Mouse (Mus musculus) stomach, postnatal 0 days (tissue): ENCODE results near the gene Spag8. TPM values are rescaled to one million over a fixed set of nuclear protein-coding genes. Genes with fewer than 3 reads are reported as not detected.

Experiments
- ATAC-seq: fragments of 200-750 bp; cut with Nextera tagmentation; 2 replicates; pipeline ENCODE4 v1.8.0; 2017; ENCODE audit not compliant: low FRiP score, low TSS enrichment
- DNase-seq: peaks from one replicate; pipeline ENCODE4 v3.0.0-alpha.2; 2016; ENCODE audit warnings: low spot score
- H3K27ac ChIP-seq: fragments of 300-500 bp; sonication (generic); replicated peaks from 2 replicates; pipeline ENCODE4 v1.5.1; 2014; ENCODE audit warnings: mild to moderate bottlenecking, control low read depth
- H3K27me3 ChIP-seq: fragments of 300-500 bp; sonication (generic); 2 replicates; pipeline ENCODE4 v1.6.1; 2014; ENCODE audit warnings: low read length; ENCODE audit not compliant: control insufficient read depth, insufficient read depth
- H3K36me3 ChIP-seq: fragments of 300-500 bp; sonication (generic); 2 replicates; pipeline ENCODE4 v1.6.1; 2014; ENCODE audit warnings: low read length, mixed read lengths; ENCODE audit not compliant: control insufficient read depth, insufficient read depth
- H3K4me1 ChIP-seq: fragments of 300-500 bp; sonication (generic); replicated peaks from 2 replicates; pipeline ENCODE4 v1.6.1; 2014; ENCODE audit warnings: antibody characterized with exemption; ENCODE audit not compliant: control insufficient read depth, insufficient read depth
- H3K4me2 ChIP-seq: fragments of 300-500 bp; sonication (generic); replicated peaks from 2 replicates; pipeline ENCODE4 v1.6.1; 2014; ENCODE audit warnings: low read depth, mild to moderate bottlenecking, control low read depth, moderate library complexity
- H3K4me3 ChIP-seq: fragments of 300-500 bp; sonication (generic); 2 replicates; pipeline ENCODE4 v1.5.1; 2014; ENCODE audit warnings: low read depth, low read length, control low read depth
- H3K9ac ChIP-seq: fragments of 300-500 bp; sonication (generic); 2 replicates; pipeline ENCODE4 v1.6.1; 2014; ENCODE audit warnings: mild to moderate bottlenecking, low read length, control low read depth, mixed read lengths
- H3K9me3 ChIP-seq: fragments of 300-500 bp; sonication (generic); 2 replicates; pipeline ENCODE4 v1.6.1; 2016; ENCODE audit warnings: low read length; ENCODE audit not compliant: control insufficient read depth
- CTCF ChIP-seq: IDR thresholded peaks from 2 replicates; pipeline ENCODE4 v1.5.1; 2016; ENCODE audit warnings: antibody characterized with exemption, low read depth, mild to moderate bottlenecking, moderate library complexity
- EP300 ChIP-seq: optimal IDR thresholded peaks from 2 replicates; pipeline ENCODE3; 2016; ENCODE audit warnings: antibody characterized with exemption
- WGBS: fragments of 180-500 bp; shearing (Covaris S2); extraction: QIAGEN DNeasy Blood & Tissue Kit; methylation state at CpG from one replicate; pipeline ENCODE4 v1.1.7; 2014; 5-methylcytosine and 5-hydroxymethylcytosine counted together
- polyA plus RNA-seq: library from polyadenylated mRNA; unstranded; fragments of >200 nt; fragmentation: Nextera tagmentation; extraction: Ambion mirVana; gene quantifications from 2 replicates; pipeline ENCODE4 v1.2.1, GENCODE M21; 2015

The Spag8 gene
- polyA plus RNA-seq, 1 experiment from 2014 or later: 0.23 TPM

GRCm38 (mm10) chr4:43657146-43657545 lies 3.8 kb upstream of the Spag8 start:
- no peak overlapping the region for H3K9ac ChIP-seq
- DNase-seq: no peak

DNA sequence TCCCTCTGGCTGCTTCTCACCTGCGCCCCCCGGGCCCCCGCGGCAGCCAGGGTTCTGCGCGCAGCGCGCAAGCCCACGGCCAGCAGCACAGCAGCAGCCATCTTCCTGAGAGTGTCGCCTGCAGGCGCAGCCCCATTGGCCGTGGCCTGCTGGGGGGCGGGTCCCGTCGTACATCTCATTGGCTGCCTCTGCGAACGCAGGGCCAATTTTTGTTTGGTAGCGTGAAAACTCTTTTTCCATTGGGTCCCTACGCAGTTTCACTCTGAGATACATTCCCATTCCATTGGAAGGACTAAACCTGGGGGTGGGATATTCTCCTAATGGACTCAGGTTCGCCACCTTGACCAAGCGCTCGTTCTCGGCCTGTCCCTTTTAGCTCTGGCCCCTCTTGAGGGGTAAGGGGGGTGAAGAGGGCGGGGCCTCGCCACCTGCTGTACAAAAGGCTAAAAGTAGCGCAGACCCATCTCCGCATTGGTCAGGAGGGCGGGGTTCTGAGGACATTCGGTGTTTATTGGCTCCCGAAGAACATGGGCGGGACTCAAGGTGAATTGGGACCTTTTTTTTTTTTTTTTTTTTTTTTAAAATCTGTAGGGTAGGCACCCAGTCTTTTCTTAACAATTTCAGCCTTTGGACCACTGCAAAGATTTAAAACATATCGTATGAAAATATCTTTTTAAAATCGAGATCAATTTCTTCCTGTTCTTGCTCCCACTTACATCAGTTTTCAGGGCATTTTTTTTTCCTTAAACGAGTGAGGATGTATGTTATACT lies 3.1 kb upstream of the Spag8 start, which contains the start of gene Hint2:
TSS of gene Hint2 (minus strand) at position 128 of the 771 bp plus-strand sequence.
- H3K4me2 ChIP-seq: peak within 1 kb of the TSS; percentile 63
- ATAC-seq (peak; percentile 97), DNase-seq (peak; percentile 95)
- WGBS: under 1% methylated on average over 34 of the region's 34 CpGs
- peak within 1 kb of the TSS; percentile 92 for H3K9ac ChIP-seq
- TF ChIP-seq CTCF (no peak; the same call in none of the 2 replicates), EP300 (no peak)
- H3K9me3 ChIP-seq: no peaks in the 10 kb centered on the region
- no peaks in the 10 kb centered on the region for H3K4me1 ChIP-seq
- H3K27me3 ChIP-seq: no peaks in the 10 kb centered on the region
- H3K36me3 ChIP-seq: no peaks in the 10 kb centered on the region
- H3K4me3 ChIP-seq: peak within 1 kb of the TSS; percentile 73
- H3K27ac ChIP-seq: peak within 1 kb of the TSS; percentile 86

More at GRCm38 (mm10) chr4:43657146-43657545, 3.8 kb upstream of the Spag8 start:
- Histone ChIP-seq H3K4me3 (peak overlapping the region; percentile 73; the same call in 1 of the 2 replicates), H3K4me2 (peak overlapping the region; percentile 63; the same call in 1 of the 2 replicates), H3K36me3 (no peaks in the 10 kb centered on the region), H3K27ac (no peak overlapping the region), H3K9me3 (no peaks in the 10 kb centered on the region), H3K27me3 (no peaks in the 10 kb centered on the region), H3K4me1 (no peaks in the 10 kb centered on the region)
- ATAC-seq: no peak
- TF ChIP-seq EP300 (no peak), CTCF (peak; percentile 28)
- WGBS: 60% methylated on average over 4 of the region's 4 CpGs

- Histone ChIP-seq H3K27ac (peak overlapping the region; percentile 86), H3K4me2 (peak overlapping the region; percentile 63), H3K27me3 (no peaks in the 10 kb centered on the region), H3K4me1 (no peaks in the 10 kb centered on the region), H3K9ac (peak overlapping the region; percentile 92), H3K9me3 (no peaks in the 10 kb centered on the region), H3K36me3 (no peaks in the 10 kb centered on the region), H3K4me3 (peak overlapping the region; percentile 73)
- DNase-seq: no peak
- TF ChIP-seq CTCF: no peak
- no peak for TF ChIP-seq EP300
- ATAC-seq: peak; percentile 41
- WGBS: 4% methylated on average over 34 of the region's 34 CpGs
These were observed 2.4 kb upstream of the Spag8 start for GRCm38 (mm10) chr4:43655656-43656338.

DNA sequence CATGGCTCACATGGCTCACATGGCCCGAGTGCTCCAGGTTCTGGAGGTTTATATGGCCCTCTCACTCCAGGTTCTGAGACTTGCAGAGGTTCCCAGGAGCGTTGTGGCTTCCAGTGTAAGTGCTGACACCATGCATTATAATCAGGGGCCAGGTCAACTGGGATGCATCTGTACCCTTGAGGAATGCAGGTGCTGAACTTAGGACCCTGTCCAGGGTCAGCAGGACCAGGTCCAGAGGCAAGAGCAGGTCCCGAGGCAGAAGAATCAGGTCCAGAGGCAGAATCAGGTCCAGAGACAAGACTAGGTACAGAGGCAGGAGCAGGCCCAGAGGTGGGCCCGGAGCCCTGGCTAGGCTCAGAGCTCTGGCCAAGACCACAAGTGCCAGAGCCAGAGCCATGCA lies 668 bp downstream of the Spag8 start:
- 89% methylated on average over 4 of the region's 4 CpGs for WGBS
- TF ChIP-seq CTCF (no peak), EP300 (no peak)
- ATAC-seq: no peak
- no peak overlapping the region for H3K27ac ChIP-seq
- H3K36me3 ChIP-seq: no peaks in the 10 kb centered on the region; the same call in 1 of the 2 replicates
- no peak overlapping the region for H3K4me2 ChIP-seq
- H3K27me3 ChIP-seq: no peaks in the 10 kb centered on the region
- H3K4me1 ChIP-seq: no peaks in the 10 kb centered on the region
- H3K4me3 ChIP-seq: no peak overlapping the region
- no peak for DNase-seq
- H3K9me3 ChIP-seq: no peaks in the 10 kb centered on the region
- no peak overlapping the region for H3K9ac ChIP-seq

DNA sequence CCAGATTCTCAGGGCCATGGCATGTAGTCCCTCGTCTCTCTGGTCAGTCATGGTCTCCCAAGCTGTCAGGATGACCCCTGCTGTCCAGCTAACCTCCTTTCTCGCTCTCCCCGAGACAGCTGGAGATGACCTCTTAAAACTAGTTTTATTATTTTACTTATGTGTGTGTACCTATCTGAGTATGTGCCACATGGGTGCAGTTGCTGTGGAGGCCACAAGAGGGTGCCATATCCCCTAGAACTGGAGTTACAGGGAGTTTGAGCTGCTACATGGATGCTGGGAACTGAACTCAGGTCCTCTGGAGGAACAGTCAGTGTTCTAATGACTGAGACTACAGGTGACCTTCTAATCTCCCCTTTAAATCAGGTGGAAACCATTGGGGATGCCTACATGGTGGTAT lies 3.6 kb downstream of the Spag8 start:
- H3K9ac ChIP-seq: no peak overlapping the region
- DNase-seq (no peak), ATAC-seq (no peak)
- no peaks in the 10 kb centered on the region for H3K4me1 ChIP-seq
- H3K36me3 ChIP-seq: peaks cover 3% of the 10 kb centered on the region; the same call in 1 of the 2 replicates
- H3K27ac ChIP-seq: no peak overlapping the region
- WGBS: 98% methylated on average over 3 of the region's 3 CpGs
- H3K4me3 ChIP-seq: no peak overlapping the region
- TF ChIP-seq EP300 (no peak), CTCF (peak; percentile 48)
- no peaks in the 10 kb centered on the region for H3K9me3 ChIP-seq
- no peak overlapping the region for H3K4me2 ChIP-seq
- H3K27me3 ChIP-seq: no peaks in the 10 kb centered on the region
